Mouse (Mus musculus): ENCODE measurements at regions not wholly inside any gene's neighbourhood (a gene's known extent, or its start where the extent isn't known, plus 50 kb on each side); places are given as distances from the start of the nearest gene placed in this dataset.

GRCm38 (mm10) chr4:87501791-87502190 is 271.5 kb upstream of the Slc24a2 start:
- no peak for DNase-seq (ENCODE audit: low read depth in 1 of 2, low spot score in 2 of 2)

- DNase-seq (ENCODE audit: low read depth in 1 of 2, low spot score in 2 of 2), result no peak
These were observed 270.2 kb upstream of the Slc24a2 start for GRCm38 (mm10) chr4:87500441-87500840.

- DNase-seq (ENCODE audit: low read depth in 1 of 2, low spot score in 2 of 2), result no peak
These were observed 257.5 kb upstream of the Slc24a2 start for GRCm38 (mm10) chr4:87487798-87488197.

DNA sequence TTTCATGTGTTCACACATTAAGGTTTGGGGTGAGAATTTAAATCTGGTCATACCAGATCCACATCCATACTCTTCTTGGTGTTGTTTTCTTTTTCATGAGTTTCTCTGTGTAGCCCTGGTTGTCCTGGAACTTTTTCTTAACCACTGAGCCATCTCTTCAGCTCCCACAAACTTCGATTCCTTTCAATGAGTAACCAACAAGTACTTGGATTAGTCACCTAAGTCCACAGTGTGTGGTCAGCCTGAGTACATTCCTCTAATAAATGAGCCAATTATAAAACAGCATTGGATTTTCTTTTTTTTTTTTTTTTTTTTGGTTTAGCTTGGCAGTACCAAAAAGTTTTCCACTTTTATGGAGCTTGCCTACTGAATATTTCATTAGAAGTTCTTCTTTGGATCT is 245.3 kb upstream of the Slc24a2 start:
- DNase-seq (ENCODE audit: low read depth in 1 of 2, low spot score in 2 of 2), result no peak

GRCm38 (mm10) chr4:87473331-87474039 is 243.2 kb upstream of the Slc24a2 start:
- no peak for DNase-seq (ENCODE audit: low read depth in 1 of 2, low spot score in 2 of 2)

GRCm38 (mm10) chr4:87472787-87473186 is 242.5 kb upstream of the Slc24a2 start:
- no peak for DNase-seq (ENCODE audit: low read depth in 1 of 2, low spot score in 2 of 2)

DNA sequence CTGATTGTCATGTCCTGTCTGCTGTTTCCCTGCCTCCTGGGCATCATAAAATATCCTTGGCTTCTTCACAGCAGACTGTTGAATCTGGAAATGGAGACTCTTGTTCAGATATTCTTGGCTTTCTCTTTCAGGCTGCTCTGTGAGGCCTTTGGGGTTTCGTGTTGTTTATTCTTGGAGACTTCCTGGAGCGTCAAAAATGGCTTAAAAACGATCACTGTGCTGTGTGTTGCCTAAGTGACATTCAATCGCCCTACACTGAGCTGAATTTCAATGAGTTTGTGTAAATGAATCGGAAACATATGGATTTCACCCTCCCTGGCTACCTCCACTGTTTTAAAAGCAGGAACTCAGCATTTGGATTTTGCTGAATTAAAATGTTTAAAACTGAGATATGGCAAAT is 241.1 kb upstream of the Slc24a2 start:
- no peak for DNase-seq (ENCODE audit: low read depth in 1 of 2, low spot score in 2 of 2)

- no peak for DNase-seq (ENCODE audit: low read depth in 1 of 2, low spot score in 2 of 2)
These were observed 237.3 kb upstream of the Slc24a2 start for GRCm38 (mm10) chr4:87467600-87467999.

DNA sequence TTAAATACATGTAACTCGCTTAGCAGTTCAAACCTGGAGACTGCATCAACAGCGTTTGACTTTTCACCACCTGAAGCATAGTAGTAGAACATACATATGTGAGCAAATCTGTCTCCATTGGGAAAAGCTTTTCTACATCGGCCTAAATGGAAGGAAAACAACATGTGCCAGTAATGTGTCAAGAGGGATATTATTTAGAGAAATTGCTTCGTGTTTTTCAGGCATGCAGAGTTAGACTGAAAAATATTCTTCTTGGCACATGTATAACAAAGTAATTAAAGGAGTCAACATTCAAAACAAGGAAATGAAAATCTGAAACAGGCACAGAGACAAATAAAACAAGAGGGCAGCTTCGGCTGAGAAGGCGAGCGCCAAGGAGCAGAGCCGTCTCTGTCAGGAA is 236.7 kb upstream of the Slc24a2 start:
- DNase-seq (ENCODE audit: low read depth in 1 of 2, low spot score in 2 of 2), result no peak

DNA sequence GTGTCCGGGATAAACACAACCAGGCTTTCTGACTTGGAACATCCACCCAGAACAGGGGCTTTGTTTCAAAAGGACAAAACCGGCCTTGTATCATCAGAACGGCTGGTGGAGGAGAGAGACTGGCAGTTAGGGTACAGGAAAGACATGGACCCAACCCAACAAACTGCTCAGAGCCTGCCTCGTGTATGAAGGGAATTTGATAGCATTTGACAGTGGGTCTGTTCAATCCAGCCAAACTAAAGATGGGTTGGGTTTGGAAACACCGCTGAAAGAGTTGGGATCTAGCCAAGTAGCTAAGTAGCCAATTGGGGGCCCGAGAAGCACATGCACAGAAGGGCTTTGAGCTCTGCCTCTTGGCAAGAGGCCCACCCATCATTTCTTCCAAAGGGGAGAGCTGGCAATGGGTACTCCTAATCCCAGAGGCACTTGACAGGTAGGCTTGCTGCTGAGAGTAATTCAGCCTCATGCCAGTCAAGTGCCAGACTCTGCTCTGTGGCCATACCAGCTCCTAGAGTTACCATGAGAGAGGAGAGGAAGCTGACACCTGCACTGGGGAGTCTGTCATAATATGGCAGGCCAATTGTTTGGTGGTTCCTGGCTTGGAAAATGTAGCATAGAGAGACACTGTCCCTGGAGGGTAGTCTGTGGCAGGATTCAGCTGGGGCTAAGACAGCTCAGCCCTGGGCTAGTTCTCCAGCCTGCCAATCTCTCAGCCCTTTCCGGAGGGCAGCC is 231.1 kb upstream of the Slc24a2 start:
- DNase-seq (ENCODE audit: low read depth in 1 of 2, low spot score in 2 of 2), result no peak

DNA sequence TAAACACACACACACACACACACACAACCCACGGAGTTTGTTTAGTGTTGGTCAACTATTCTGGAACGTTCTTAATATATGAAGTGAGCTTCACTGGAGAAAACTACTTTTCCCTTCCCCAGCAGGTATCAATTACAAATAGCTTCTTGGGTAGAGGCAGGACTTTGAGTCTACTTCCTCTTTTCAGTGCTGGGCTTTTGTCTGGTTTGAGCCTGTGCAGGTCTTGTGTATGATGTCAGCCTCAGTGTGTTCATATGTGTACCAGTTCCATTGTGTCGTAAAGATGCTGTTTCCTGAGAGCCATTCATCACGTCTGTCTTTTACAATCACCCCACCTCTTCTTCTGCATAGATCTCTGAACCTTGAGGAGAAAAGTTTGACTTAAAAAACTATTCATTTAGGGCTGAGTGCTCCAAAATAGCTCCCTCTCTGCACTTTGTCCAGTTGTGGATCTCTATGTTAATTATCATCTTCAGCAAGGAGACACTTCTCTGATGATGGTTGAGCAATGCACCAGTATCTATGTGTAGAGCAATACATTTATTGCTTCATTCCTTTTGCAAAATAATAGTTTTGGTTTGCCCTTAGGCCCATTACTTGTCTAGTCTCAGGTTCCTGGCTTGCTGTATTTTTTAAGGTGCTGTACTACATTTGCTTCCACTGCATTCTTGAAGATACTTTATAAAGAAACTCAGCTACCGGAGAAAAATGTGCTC is 225.7 kb upstream of the Slc24a2 start:
- no peak for DNase-seq (ENCODE audit: low read depth in 1 of 2, low spot score in 2 of 2)

DNA sequence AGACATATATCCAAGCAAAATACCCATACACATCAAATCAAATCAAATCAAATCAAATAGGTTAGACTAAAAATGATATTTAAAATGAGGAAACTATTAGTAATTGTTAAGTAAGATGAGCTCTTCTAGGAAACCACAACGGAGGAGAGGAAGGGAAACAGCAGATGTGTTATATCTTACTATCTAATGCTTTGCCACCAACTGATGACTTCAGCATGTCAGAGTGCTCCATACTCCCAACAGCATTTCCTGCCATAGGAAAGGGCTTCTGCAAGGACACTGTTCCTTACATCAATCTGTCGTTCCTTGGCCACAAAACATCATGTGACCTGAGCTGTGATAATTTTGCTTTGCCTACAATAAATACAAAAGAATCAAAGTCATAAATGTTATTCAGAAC is 221.8 kb upstream of the Slc24a2 start:
- DNase-seq (ENCODE audit: low read depth in 1 of 2, low spot score in 2 of 2), result no peak

DNA sequence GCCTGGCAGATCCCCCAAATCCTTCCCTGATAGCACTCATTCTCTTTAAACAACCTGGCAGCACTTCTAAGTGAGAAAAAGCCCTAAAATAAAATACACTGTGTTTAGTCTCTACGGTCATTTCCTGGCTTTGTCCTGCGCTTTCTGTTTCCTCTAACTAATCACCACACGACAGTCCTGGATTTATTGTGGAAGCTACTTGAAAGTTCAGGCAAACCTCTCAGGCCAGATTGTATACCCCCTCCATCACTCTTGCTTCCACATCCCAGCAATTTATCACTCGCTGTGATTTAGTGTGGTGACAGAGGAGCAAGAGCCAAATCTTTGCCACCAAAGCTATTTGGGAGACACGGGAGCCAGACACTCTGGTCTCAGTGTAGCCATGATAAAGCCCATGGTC is 221.0 kb upstream of the Slc24a2 start:
- no peak for DNase-seq (ENCODE audit: low read depth in 1 of 2, low spot score in 2 of 2)

GRCm38 (mm10) chr4:87448338-87448737 is 218.1 kb upstream of the Slc24a2 start:
- DNase-seq (ENCODE audit: low read depth in 1 of 2, low spot score in 2 of 2), result no peak

GRCm38 (mm10) chr4:87446856-87447255 is 216.6 kb upstream of the Slc24a2 start:
- no peak for DNase-seq (ENCODE audit: low read depth in 1 of 2, low spot score in 2 of 2)

GRCm38 (mm10) chr4:87434136-87434535 is 203.9 kb upstream of the Slc24a2 start:
- no peak for DNase-seq (ENCODE audit: low read depth in 1 of 2, low spot score in 2 of 2)

GRCm38 (mm10) chr4:87428374-87428773 is 198.1 kb upstream of the Slc24a2 start:
- DNase-seq (ENCODE audit: low read depth in 1 of 2, low spot score in 2 of 2), result no peak

GRCm38 (mm10) chr4:87424066-87424465 is 193.8 kb upstream of the Slc24a2 start:
- no peak for DNase-seq (ENCODE audit: low read depth in 1 of 2, low spot score in 2 of 2)

DNA sequence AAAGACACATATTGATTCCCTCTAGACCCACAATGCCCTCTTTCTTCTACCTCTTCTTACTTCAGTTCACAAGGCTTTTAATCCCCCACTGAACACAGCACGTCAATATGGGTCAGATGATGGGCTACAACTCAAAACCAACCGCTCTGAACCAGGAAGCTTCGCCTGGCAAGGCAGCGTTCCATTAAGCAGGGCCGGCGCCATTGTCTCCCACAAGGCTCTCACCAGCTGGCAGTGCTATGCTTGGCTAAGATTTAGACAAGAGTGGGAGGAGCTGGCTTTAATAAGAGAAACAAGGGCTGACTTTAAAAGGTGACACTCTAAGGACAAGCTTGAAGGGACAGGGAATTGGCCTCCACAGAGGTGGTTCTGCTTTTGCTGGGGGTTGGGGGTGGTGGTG is 192.3 kb upstream of the Slc24a2 start:
- no peak for DNase-seq (ENCODE audit: low read depth in 1 of 2, low spot score in 2 of 2)

DNA sequence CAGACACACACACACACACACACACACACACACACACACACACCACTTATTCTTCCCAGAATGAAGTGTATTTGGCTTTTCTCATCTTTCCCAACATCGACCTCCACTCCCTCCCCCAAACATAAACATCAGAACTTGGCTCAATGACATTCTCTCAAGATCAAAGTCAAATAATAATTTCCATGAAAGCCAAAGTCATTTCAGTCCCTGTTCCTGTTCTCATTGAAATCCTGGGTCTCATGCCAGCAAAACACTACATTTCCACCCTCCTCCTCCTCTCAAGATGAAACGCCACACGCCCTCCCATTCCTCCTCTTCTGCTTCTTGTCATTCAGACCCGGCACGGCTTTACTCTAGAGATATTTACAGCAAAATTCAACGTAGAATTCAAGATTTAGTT is 173.1 kb upstream of the Slc24a2 start:
- no peak for DNase-seq (ENCODE audit: low read depth in 1 of 2, low spot score in 2 of 2)

DNA sequence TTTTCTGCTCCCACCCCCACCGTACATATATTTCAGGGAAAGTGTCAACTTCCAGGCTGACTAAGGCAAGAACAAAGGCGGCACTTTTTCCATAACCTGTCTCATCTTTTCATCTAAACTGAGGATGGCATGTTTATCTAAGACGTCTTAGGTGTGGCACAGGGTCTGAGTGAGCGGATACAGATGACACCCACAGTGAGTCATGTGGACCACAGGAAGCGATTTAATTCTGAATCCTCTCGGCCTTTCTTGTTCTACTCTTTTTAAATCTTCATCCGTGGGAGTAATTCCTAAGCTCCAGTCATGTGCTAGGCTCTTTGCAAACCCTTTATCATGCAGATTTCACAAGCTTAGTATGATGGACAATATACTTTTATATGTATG is 171.9 kb upstream of the Slc24a2 start:
- no peak for DNase-seq (ENCODE audit: low read depth in 1 of 2, low spot score in 2 of 2)
